Mouse (Mus musculus) gastrocnemius, postnatal 10 days (tissue): ENCODE measurements around the gene Cstad. TPM values are rescaled to one million over a fixed set of nuclear protein-coding genes. Genes with fewer than 3 reads are reported as not detected.

Experiments
- DNase-seq: peaks from one replicate; pipeline ENCODE4 v3.0.0; 2021; ENCODE audit warnings: mixed read lengths
- long read RNA-seq, 2 experiments: library from polyadenylated mRNA; stranded (forward); transcript quantifications; one replicate each; pipeline ENCODE4 v2.0.0; 2021
- total RNA-seq, 2 experiments: library from RNA; stranded (reverse); gene quantifications; 2 replicates each; pipeline ENCODE4 v1.2.3; 2021

Cstad gene
- total RNA-seq = 1 to 10 TPM; 5.3 to 5.9 TPM
- long read RNA-seq, experiment 1 = 0 reads
- long read RNA-seq, experiment 2, partial matches to known transcripts = 0 of 3 reads
- long read RNA-seq, experiment 2, other reads (novel, unspliced or antisense) = 2 of 3 reads

DNA sequence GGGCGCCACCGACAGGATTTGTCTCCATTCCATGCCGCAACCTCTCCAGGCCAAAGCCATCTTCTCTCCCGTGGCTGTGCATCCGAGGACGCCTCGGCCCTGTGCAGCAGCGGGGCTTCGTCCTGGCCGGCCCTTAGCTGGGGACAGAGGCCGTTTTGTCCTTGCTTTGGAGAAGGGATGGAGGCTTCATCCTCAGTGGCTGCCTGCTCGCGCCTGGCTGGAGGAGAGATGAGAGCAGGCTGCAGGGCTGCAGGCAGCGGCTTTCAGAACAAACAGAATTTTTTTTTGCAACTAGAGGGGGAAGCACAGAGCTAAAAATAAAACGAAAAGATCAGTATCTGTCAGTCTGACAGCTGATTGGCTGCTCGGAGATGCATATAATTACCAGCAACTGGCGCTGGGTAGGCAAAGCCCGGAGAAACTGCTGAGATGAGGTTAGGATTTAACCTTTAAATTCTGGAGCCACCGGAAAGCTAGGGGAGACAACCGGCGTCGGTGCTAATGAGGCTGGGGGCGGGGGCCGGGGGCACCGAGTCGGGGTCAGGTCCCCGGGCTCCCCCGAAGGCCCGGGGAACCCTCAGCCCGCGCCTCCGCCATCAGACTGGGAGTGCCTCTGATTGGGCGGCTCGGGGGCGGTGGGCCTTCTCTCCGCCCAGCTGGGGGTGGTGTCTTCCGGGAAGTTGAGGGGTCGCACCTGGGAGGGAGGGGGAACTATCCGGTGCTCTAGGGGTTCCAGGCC, at the start of gene Cstad:
Gene Cstad (plus strand): TSS at position 400 of the 739 bp plus-strand sequence.
- peak; percentile 66 for DNase-seq

- no peak for DNase-seq
Observed at GRCm38 (mm10) chr2:30545706-30546105, 49.1 kb upstream of the Cstad start.

DNA sequence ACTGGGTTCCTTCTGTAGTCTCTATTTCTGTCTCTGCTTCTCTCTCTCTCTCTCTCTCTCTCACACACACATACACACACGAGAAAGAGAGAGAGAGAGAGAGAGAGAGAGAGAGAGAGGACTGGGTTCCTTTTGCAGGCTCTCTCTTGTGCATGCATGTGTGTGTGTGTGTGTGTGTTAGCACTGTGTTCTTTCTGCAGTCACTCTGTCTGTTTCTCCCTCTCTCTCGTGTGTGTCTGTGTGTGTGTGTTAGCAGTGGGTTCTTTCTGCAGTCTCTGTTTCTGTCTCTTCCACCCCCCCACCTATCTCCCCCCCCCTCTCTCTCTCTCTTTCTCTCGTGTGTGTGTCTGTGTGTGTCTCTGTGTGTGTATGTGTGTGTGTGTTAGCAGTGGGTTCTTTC, 48.6 kb upstream of the Cstad start:
- DNase-seq = no peak

DNA sequence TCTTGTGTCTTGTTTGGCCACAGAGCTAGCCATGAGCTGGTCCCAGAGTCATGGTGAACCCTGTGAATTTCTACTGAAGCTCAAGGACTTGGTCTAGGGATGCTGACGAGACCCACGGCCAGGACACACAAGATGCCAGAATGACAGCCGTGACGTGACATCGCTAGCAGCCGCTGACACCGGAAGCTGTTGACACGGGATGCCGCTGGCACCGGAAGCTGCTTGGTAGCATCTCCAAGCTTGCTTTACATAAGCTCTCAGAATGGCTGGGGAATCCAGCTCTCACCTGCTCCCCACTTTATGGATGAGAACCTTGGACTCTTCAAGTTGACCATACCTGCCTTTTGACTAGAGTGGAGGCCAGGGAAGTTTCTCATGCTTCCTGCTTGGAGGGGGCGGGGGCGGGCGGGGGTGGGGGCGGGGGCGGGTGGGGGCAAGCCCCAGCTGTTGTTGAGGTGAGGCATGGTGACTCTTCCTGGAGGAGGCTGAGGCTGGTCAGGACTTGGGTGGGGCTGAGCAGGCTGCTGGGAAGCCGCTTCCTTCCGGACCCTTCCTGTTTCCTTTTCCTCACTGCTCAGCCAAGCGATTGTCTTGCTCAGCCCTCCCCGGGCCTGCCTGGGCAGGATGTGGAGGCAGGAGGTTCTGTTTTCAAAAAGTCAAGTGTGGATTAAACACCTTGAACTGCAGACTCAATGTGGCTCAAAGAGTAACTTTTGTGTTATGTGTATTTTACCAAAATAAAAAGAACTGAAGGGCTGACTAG, 47.2 kb upstream of the Cstad start:
- DNase-seq = no peak

DNA sequence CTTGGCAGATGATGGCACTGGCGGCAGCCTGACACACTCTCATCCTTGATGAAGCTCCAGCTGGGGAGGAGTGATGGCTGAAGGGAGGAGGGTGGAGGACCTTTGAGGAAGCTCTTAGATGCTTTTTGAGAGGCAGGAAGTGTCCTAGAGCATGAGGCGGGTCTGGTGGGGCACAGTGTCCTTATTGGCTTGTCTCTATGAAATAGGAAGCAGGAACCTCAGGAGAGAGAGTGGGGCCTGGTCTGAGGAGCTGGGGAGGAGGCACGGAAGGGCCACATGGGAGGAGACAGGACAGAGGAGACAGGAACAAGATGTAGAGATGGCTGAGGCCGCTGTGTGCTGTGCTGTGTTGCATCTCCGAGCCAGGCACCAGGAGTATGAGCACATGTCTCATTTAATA, 43.3 kb upstream of the Cstad start:
- DNase-seq = no peak

- no peak for DNase-seq
Observed at GRCm38 (mm10) chr2:30553851-30554540, 40.8 kb upstream of the Cstad start.

DNA sequence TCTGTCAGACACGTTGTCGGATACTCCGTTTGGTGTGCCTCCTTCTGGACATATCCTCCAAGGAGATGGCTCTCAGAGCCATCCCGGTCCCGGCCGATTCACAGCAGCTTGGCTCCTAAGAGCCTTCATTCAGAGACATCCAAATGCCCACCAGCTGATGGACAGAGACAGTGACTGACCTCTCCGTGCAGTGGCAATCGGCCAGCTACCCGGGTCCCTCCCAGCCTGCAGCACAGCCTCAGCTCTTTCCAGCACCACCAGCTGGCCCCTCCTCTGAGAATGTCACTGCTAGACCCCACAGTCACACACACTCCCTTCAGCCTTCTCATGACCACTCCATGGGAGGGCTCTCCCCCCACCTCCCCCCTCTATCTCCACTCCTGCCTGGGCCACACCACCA, 39.6 kb upstream of the Cstad start:
- DNase-seq = no peak

- no peak for DNase-seq
Observed at GRCm38 (mm10) chr2:30556495-30556894, 38.3 kb upstream of the Cstad start.

DNA sequence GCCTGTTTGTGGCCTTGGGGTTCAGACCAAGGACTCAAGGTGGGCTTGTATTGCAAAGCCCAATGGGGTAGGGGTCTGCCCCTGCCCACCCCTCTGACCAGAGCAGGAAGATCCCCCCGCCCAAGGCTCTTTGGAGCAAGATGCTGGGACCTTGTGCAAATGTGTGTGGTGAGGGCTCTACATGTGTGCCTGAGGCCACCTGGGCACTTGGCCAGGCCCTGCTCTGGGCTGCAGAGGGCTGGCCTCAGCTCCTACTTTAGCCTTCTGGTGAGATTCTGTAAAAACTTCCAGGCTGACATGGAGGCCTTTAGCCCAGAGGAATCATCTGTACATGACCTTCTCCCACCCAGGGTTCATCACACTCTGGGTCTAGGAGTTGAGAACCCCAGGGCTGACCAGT, 35.3 kb upstream of the Cstad start:
- DNase-seq = peak; percentile 36

DNA sequence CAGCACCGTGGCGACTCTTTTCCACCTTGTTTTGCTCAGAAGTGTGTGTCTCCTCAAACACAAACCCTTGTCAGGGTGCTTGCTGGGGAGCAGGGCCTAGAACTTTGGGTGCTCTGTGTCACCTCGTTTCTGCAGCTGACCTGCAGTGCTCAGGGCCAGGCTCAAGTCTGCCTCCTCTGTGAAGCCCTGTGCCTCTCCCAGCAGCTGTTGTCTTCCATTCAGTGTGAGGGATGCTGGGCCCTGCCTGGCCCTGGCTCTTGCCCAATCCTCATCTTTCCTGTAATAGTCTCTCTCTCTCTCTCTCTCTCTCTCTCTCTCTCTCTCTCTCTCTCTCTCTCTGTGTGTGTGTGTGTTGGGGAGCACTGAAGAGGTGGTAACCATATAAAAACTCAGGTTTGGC, 32.3 kb upstream of the Cstad start:
- no peak for DNase-seq

DNA sequence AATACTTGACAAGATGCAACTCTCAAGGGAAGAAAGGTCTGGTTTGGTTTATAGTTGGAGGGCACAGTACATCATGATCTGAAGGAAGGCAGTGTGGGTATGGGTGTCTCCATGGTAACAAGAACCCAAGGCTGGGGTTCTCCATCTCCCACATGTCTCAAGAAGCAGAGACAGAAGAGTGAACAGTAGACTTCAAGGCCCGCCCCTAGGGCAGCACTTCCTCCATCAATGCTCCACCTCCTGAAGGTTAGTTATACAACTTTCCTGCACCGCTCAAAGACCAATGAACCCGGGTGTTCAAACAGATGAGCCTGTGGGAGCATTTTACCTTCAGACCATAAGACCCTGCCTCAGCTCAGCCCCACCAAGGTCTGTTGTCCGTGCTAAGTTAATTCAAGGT, 23.2 kb upstream of the Cstad start:
- no peak for DNase-seq

GRCm38 (mm10) chr2:30573522-30573921, 21.3 kb upstream of the Cstad start:
- DNase-seq = no peak

GRCm38 (mm10) chr2:30577010-30577409, 17.8 kb upstream of the Cstad start:
- no peak for DNase-seq

GRCm38 (mm10) chr2:30578006-30578405, 16.8 kb upstream of the Cstad start:
- no peak for DNase-seq

DNA sequence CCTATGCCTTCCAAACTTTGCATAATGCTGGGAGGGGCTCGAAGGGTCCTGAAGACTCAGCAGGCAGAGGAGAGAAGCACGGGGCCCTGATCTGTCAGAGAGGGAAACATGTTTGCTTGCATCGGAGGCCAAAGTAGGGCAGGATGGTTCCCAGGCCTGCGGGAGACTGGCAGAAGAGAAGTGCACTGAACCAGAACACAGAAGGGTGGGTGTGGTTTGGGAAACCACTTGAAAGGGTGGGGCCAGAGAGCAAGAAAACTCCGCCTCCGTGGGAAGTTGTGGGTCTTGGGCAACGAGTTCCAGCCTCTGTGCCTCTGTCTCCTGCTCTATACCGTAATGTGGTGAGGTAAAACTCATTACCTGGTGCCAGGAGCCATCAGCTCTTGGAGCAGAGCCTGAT, 7.7 kb upstream of the Cstad start:
- DNase-seq = no peak

DNA sequence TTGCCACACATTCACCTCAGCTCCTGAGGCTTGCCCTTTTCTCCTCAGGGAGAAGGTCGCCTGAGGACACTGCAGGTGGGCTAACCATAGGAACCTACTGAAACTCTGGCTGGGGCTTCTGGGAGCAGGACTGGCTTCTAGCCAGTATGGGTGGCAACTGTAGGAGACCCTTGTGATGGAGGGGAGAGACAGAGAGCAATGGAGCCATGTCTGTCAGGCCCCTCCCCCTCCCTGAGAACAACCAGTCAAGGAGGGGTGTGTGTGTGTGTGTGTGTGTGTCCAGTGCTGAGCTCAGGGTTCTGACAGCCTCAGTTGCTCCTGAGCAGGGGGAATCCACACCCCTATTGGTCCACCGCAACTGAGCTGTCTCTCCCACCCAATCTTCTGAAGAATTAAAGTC, 7.2 kb upstream of the Cstad start:
- DNase-seq = no peak

- DNase-seq = peak; percentile 55
Observed at GRCm38 (mm10) chr2:30588985-30589511, 5.8 kb upstream of the Cstad start.

GRCm38 (mm10) chr2:30589781-30590180, 5.1 kb upstream of the Cstad start:
- no peak for DNase-seq

GRCm38 (mm10) chr2:30590909-30591308, 3.9 kb upstream of the Cstad start:
- DNase-seq = no peak

DNA sequence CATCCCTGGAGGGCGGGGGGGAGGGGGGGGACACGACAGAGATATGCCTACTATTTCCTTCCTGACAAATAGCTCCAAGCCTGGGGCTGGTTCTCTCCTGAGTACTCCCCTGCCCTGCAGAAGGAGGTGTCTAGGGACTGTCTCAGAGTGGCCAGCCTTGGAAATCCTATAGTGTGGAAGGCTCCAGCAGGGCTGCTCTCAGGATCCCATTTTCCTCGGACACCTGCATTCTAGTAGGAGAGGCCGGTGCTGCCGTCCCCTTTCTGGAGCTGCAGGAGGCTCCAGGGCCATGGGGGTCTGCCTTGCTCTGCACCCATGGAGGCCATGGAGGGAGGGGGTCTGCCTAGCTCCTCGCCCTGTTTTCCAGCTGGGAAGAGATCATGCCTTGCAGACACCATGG, 2.4 kb upstream of the Cstad start:
- DNase-seq = no peak

GRCm38 (mm10) chr2:30592951-30593350, 1.9 kb upstream of the Cstad start:
- no peak for DNase-seq

GRCm38 (mm10) chr2:30593636-30594310, 1.1 kb upstream of the Cstad start:
- no peak for DNase-seq
